Mouse (Mus musculus) forebrain, embryonic 11.5 days (tissue): Measurements from ENCODE around the gene Mag. TPM values are rescaled to one million over a fixed set of nuclear protein-coding genes. Genes with fewer than 3 reads are reported as not detected.

ENCODE experiments used
- ATAC-seq: fragments of 200-750 bp; cut with Nextera tagmentation; replicated peaks from 2 replicates; pipeline ENCODE4 v1.8.0; 2017; ENCODE audit warnings: moderate TSS enrichment; ENCODE audit not compliant: low FRiP score
- DNase-seq: peaks from one replicate; pipeline ENCODE4 v3.0.0-alpha.2; 2017; ENCODE audit warnings: low spot score
- H3K27ac ChIP-seq: fragments of 300-500 bp; sonication (generic); 2 replicates; pipeline ENCODE4 v1.5.1; 2014; ENCODE audit warnings: low read depth, low read length
- H3K27me3 ChIP-seq: fragments of 300-500 bp; sonication (generic); 2 replicates; pipeline ENCODE4 v1.6.1; 2014; ENCODE audit warnings: mild to moderate bottlenecking, low read length, mixed read lengths; ENCODE audit not compliant: control insufficient read depth, insufficient read depth
- H3K36me3 ChIP-seq: fragments of 300-500 bp; sonication (generic); 2 replicates; pipeline ENCODE4 v1.6.1; 2014; ENCODE audit warnings: mild to moderate bottlenecking, low read length, moderate library complexity, mixed read lengths; ENCODE audit not compliant: control insufficient read depth, insufficient read depth
- H3K4me1 ChIP-seq: fragments of 300-500 bp; sonication (generic); replicated peaks from 2 replicates; pipeline ENCODE4 v1.6.1; 2014; ENCODE audit warnings: low read length, mixed read lengths; ENCODE audit not compliant: control insufficient read depth, insufficient read depth
- H3K4me2 ChIP-seq: fragments of 300-500 bp; sonication (generic); 2 replicates; pipeline ENCODE4 v1.6.1; 2014; ENCODE audit warnings: low read depth, mild to moderate bottlenecking, low read length, moderate library complexity, mixed read lengths; ENCODE audit not compliant: severe bottlenecking
- H3K4me3 ChIP-seq: fragments of 300-500 bp; sonication (generic); 2 replicates; pipeline ENCODE4 v1.5.1; 2014; ENCODE audit warnings: low read depth, low read length
- H3K9ac ChIP-seq: fragments of 300-500 bp; sonication (generic); 2 replicates; pipeline ENCODE4 v1.6.1; 2014; ENCODE audit warnings: low read length
- H3K9me3 ChIP-seq: fragments of 300-500 bp; sonication (generic); 2 replicates; pipeline ENCODE4 v1.6.1; 2016; ENCODE audit warnings: low read length, mixed read lengths; ENCODE audit not compliant: control insufficient read depth
- WGBS: fragments of 180-500 bp; shearing (Covaris S2); extraction: QIAGEN DNeasy Blood & Tissue Kit; methylation state at CpG from one replicate; pipeline ENCODE4 v1.1.7; 2014; 5-methylcytosine and 5-hydroxymethylcytosine counted together
- polyA plus RNA-seq: library from polyadenylated mRNA; unstranded; fragments of >200 nt; fragmentation: Nextera tagmentation; extraction: Ambion mirVana; gene quantifications from 2 replicates; pipeline ENCODE4 v1.2.1, GENCODE M21; 2014

Mag gene
- 0.11 and 0.20 TPM in 2 replicates for polyA plus RNA-seq

- Histone ChIP-seq H3K9me3 (no peaks in the 10 kb centered on the region), H3K4me2 (no peak within 1 kb of the TSS), H3K27ac (no peak within 1 kb of the TSS), H3K9ac (no peak within 1 kb of the TSS), H3K4me1 (no peaks in the 10 kb centered on the region), H3K36me3 (no peaks in the 10 kb centered on the region), H3K4me3 (no peak within 1 kb of the TSS), H3K27me3 (no peaks in the 10 kb centered on the region)
- DNase-seq (no peak), ATAC-seq (no peak)
- WGBS: 83% methylated on average over 8 of the region's 8 CpGs
Observed at GRCm38 (mm10) chr7:30914732-30915131, at the start of gene Mag. Gene Mag, minus strand, starts transcription at chr7:30914873.

- Histone ChIP-seq H3K9ac (no peak overlapping the region), H3K36me3 (no peaks in the 10 kb centered on the region), H3K4me3 (no peak overlapping the region), H3K27me3 (no peaks in the 10 kb centered on the region), H3K4me2 (no peak overlapping the region), H3K9me3 (no peaks in the 10 kb centered on the region), H3K27ac (no peak overlapping the region), H3K4me1 (no peaks in the 10 kb centered on the region)
- DNase-seq (no peak), ATAC-seq (no peak)
- 91% methylated on average over 7 of the region's 7 CpGs for WGBS
Observed at GRCm38 (mm10) chr7:30964366-30964765, 49.7 kb upstream of the Mag start.

GRCm38 (mm10) chr7:30962862-30963261 lies 48.2 kb upstream of the Mag start:
- Histone ChIP-seq H3K27ac (no peak overlapping the region), H3K9me3 (no peaks in the 10 kb centered on the region), H3K27me3 (no peaks in the 10 kb centered on the region), H3K36me3 (no peaks in the 10 kb centered on the region), H3K4me2 (no peak overlapping the region), H3K4me3 (no peak overlapping the region), H3K4me1 (peaks cover 2% of the 10 kb centered on the region; the same call in 1 of the 2 replicates), H3K9ac (no peak overlapping the region)
- DNase-seq: no peak
- ATAC-seq: no peak
- WGBS: 92% methylated on average over 5 of the region's 5 CpGs

DNA sequence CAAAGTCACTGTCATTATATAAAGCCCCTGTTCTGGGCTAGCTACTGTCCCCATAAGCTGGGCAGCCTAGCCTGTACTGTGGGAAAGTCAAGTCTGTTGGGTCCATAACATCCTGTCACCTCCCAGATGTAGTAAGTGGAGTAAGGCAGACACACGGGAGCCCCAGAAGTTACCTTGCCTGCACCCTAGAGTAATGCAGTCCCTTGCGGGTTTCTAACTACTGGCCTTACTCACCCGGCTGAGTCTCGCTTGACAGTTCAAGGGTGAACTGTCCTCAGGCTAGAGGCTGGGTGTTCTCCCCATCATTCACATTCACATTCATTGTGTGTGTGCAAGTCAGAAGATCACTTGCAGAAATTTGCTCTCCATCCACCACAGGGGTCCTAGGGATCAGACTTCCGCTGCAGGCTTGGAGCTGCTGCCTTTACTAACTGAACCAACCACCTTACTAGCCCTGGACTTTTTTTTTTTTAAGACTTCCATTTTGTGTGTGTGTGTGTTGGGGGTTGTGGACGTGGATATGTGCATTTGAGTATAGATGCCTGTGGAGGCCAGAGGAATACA lies 45.2 kb upstream of the Mag start:
- Histone ChIP-seq H3K4me2 (no peak overlapping the region), H3K4me3 (no peak overlapping the region), H3K9me3 (no peaks in the 10 kb centered on the region), H3K27ac (no peak overlapping the region), H3K36me3 (no peaks in the 10 kb centered on the region), H3K4me1 (peaks cover 10% of the 10 kb centered on the region), H3K9ac (no peak overlapping the region), H3K27me3 (no peaks in the 10 kb centered on the region)
- no peak for ATAC-seq
- WGBS: 86% methylated on average over 6 of the region's 6 CpGs
- DNase-seq: no peak

- ATAC-seq (no peak), DNase-seq (no peak)
- Histone ChIP-seq H3K9ac (no peak overlapping the region), H3K9me3 (no peaks in the 10 kb centered on the region), H3K4me1 (peaks cover 10% of the 10 kb centered on the region), H3K4me3 (no peak overlapping the region), H3K36me3 (peaks cover 4% of the 10 kb centered on the region), H3K27me3 (no peaks in the 10 kb centered on the region), H3K4me2 (no peak overlapping the region), H3K27ac (no peak overlapping the region)
- 98% methylated on average over 9 of the region's 9 CpGs for WGBS
Observed at GRCm38 (mm10) chr7:30958866-30959487, 44.3 kb upstream of the Mag start.

GRCm38 (mm10) chr7:30958109-30958865 lies 43.6 kb upstream of the Mag start:
- Histone ChIP-seq H3K27me3 (no peaks in the 10 kb centered on the region), H3K4me1 (peaks cover 10% of the 10 kb centered on the region), H3K9ac (peak overlapping the region; percentile 96), H3K9me3 (no peaks in the 10 kb centered on the region), H3K4me2 (peak overlapping the region; percentile 35), H3K4me3 (peak overlapping the region; percentile 95), H3K27ac (no peak overlapping the region), H3K36me3 (peaks cover 8% of the 10 kb centered on the region)
- DNase-seq: no peak
- no peak for ATAC-seq
- 78% methylated on average over 28 of the region's 28 CpGs for WGBS

DNA sequence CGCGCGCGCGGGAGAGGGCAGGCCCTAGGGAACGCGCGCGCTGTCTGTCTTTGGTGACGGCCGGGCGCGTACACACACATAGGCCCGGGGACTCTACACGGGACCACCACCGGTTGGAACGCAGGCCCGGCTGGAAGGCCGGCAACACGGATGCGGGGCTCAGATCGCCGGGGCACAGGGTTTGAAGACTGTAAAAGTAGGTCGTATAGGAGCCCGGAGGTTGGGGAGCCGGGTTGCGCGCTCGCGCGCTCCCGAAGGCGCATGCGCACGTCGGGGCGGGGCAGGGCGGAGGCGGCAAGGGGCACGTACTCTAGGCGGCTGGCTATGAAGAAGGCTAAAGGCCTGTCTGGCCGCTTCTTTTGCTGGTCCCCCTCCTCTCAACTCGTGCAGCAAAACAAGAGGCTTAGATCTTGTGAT lies 42.7 kb upstream of the Mag start:
- under 1% methylated on average over 43 of the region's 43 CpGs for WGBS
- peak overlapping the region; percentile 35 for H3K4me2 ChIP-seq
- peak overlapping the region; percentile 95 for H3K27ac ChIP-seq
- DNase-seq (peak; percentile 94), ATAC-seq (peak; percentile 71)
- peak overlapping the region; percentile 96 for H3K9ac ChIP-seq
- H3K36me3 ChIP-seq: peaks cover 10% of the 10 kb centered on the region
- H3K9me3 ChIP-seq: no peaks in the 10 kb centered on the region
- H3K27me3 ChIP-seq: no peaks in the 10 kb centered on the region
- H3K4me3 ChIP-seq: peak overlapping the region; percentile 95
- H3K4me1 ChIP-seq: peaks cover 10% of the 10 kb centered on the region

DNA sequence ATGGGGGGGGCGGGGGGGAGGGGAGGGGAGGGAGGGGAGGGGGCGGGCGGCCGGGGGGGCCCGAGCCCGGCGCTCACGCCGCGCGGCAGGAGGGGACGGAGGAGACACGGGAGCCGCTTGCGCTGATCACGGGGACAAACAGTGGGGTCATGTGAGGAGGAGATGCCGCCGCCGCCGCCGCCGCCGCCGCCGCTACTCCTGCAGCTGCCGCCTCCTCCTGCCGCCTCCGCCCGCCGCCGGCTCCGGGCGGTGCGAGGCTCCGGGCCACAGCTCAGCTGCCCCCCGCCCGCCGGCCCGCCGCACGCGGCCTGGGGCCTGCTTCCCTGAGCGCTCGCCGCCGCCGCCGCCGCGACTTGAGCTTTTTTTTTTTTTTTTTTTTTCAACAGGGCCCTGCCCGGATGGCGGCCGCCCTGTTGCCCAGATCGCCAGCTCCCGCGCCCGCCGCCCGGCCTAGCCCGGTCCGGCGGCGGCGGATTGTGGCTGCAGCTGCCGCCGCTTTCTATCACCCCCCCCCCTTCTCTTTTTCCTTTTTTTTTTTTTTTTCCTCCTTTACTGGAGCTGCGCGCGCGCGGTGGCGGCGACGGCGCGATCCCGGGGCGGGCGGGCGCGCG lies 42.2 kb upstream of the Mag start, which contains the start of gene Usf2:
TSS of gene Usf2 (minus strand) at position 48 of the 611 bp plus-strand sequence.
- Histone ChIP-seq H3K4me1 (peaks cover 10% of the 10 kb centered on the region), H3K36me3 (peaks cover 10% of the 10 kb centered on the region), H3K27me3 (no peaks in the 10 kb centered on the region), H3K4me2 (peak within 1 kb of the TSS; percentile 90), H3K27ac (peak within 1 kb of the TSS; percentile 95), H3K4me3 (peak within 1 kb of the TSS; percentile 95), H3K9me3 (no peaks in the 10 kb centered on the region), H3K9ac (peak within 1 kb of the TSS; percentile 96)
- ATAC-seq (peak; percentile 61), DNase-seq (peak; percentile 90)
- WGBS: 0% methylated on average over 28 of the region's 82 CpGs
